Mouse (Mus musculus): ENCODE results near the gene Scn8a. TPM values are rescaled to one million over a fixed set of nuclear protein-coding genes. Genes with fewer than 3 reads are reported as not detected.

Scn8a gene
- polyA plus RNA-seq, 1 experiment from 2014 or later = 12.7 TPM

DNA sequence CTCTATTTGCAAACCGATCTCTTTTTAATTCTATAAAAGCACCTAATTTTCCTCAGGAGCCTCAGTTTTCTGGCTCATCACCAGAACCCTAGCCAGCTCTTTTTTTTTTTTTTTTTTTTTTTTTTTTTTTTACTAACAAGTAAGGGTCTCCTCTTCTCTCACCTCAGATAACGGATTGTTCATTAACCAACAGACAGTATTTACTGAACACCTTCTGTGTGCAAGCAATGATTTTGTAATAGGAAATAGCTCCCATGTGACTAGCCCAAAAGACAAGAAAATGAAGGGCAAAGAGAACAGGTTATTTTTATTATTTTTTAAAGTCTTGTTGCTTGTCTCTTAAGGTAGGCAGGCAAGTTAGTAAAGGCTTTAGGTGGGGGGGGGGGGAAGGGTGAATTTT lies 82.6 kb downstream of the Scn8a start:
- ATAC-seq (ENCODE audit: insufficient read depth, low FRiP score, low TSS enrichment) = no peak
- DNase-seq (ENCODE audit: low spot score) = no peak
- Histone ChIP-seq H3K9me3 (ENCODE audit: control insufficient read depth, low read length) (no peaks in the 10 kb centered on the region), H3K27ac (ENCODE audit: low read depth, low read length) (no peak overlapping the region), H3K4me2 (ENCODE audit: low read depth) (no peak overlapping the region), H3K4me1 (ENCODE audit: control insufficient read depth, insufficient read depth, low read length) (peaks cover 5% of the 10 kb centered on the region; the same call in 1 of the 2 replicates), H3K36me3 (ENCODE audit: control insufficient read depth, insufficient read depth, low read length) (no peaks in the 10 kb centered on the region), H3K4me3 (ENCODE audit: low read depth, low read length) (no peak overlapping the region), H3K27me3 (ENCODE audit: control insufficient read depth, insufficient read depth, low read length) (no peaks in the 10 kb centered on the region), H3K9ac (ENCODE audit: low read length) (no peak overlapping the region)
- 90% methylated on average over 2 of the region's 2 CpGs for WGBS

DNA sequence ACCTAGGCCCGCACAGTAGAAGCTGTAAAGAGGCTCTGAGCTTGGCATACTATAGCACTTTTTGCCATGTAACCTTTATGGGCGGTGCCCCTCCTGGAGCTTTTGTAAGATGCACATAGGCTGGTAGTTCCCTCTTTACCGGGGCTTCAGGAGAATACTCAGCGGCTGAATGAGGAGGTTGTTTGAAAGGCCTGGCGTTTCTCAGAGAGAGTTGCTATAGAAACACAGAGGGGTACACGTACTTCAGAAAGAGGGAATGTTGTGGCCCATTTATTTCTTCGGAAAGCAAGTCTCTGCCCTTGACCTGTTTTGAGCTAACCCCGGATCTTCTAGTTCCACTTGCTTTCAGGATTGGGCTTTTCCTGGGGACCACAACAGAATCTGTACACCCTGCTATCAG lies 83.2 kb downstream of the Scn8a start:
- WGBS = 36% methylated on average over 8 of the region's 8 CpGs
- H3K4me1 ChIP-seq (ENCODE audit: control insufficient read depth, insufficient read depth, low read length) = peaks cover 5% of the 10 kb centered on the region; the same call in 1 of the 2 replicates
- ATAC-seq (ENCODE audit: insufficient read depth, low FRiP score, low TSS enrichment) = no peak

DNA sequence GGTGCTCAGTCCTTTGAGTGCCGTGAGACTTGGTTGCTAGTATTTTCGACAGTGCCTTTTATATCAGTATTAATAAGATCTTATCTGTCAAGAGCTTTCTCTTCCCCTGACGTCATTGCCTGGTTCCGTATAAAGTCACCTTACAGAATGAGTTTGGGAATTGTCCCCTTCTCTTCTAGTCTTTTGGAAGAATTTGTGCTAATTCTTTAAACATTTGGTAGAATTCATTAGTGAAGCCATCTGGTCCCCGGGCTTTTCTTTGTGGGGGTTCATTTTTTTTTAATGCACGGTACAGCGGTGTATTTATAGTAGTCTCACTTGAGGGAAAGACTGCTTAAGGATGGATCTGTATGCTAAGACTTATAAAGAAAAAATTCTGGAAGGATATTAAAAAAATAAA lies 84.3 kb downstream of the Scn8a start:
- WGBS = 78% methylated on average over 7 of the region's 7 CpGs
- H3K36me3 ChIP-seq (ENCODE audit: control insufficient read depth, insufficient read depth, low read length) = no peaks in the 10 kb centered on the region
- no peak for DNase-seq (ENCODE audit: low spot score)
- no peaks in the 10 kb centered on the region for H3K9me3 ChIP-seq (ENCODE audit: control insufficient read depth, low read length)
- peaks cover 5% of the 10 kb centered on the region; the same call in 1 of the 2 replicates for H3K4me1 ChIP-seq (ENCODE audit: control insufficient read depth, insufficient read depth, low read length)
- H3K9ac ChIP-seq (ENCODE audit: low read length) = no peak overlapping the region
- ATAC-seq (ENCODE audit: insufficient read depth, low FRiP score, low TSS enrichment) = no peak
- H3K4me3 ChIP-seq (ENCODE audit: low read depth, low read length) = no peak overlapping the region
- H3K27me3 ChIP-seq (ENCODE audit: control insufficient read depth, insufficient read depth, low read length) = no peaks in the 10 kb centered on the region
- H3K27ac ChIP-seq (ENCODE audit: low read depth, low read length) = no peak overlapping the region
- H3K4me2 ChIP-seq (ENCODE audit: low read depth) = no peak overlapping the region

More for the DNA sequence above, 83.2 kb downstream of the Scn8a start:
- Histone ChIP-seq H3K27ac (ENCODE audit: low read depth, low read length) (no peak overlapping the region), H3K4me2 (ENCODE audit: low read depth) (no peak overlapping the region), H3K9ac (ENCODE audit: low read length) (no peak overlapping the region), H3K36me3 (ENCODE audit: control insufficient read depth, insufficient read depth, low read length) (no peaks in the 10 kb centered on the region), H3K4me3 (ENCODE audit: low read depth, low read length) (no peak overlapping the region), H3K9me3 (ENCODE audit: control insufficient read depth, low read length) (no peaks in the 10 kb centered on the region), H3K27me3 (ENCODE audit: control insufficient read depth, insufficient read depth, low read length) (no peaks in the 10 kb centered on the region)
- DNase-seq (ENCODE audit: low spot score) = no peak

DNA sequence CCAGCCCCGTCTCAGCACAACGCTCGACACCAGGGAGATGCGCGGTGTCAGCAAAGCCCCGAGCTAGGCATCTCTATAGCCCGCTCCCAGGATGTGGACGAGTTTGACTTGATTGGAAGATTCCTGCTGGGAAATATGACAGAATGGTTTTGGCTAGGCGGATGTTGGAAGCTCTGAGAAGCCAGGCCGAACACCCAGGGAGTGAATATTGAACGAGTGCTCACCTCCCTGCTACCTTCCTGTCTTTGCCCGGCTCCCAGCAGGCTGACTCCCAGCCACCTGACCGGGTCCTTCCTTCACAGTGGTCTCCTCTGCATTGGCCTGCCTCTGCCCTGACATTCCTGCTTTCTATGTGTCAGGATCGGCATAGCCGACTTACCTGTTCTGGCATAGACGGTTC lies 85.1 kb downstream of the Scn8a start:
- H3K9ac ChIP-seq (ENCODE audit: low read length) = no peak overlapping the region
- no peak for DNase-seq (ENCODE audit: low spot score)
- H3K9me3 ChIP-seq (ENCODE audit: control insufficient read depth, low read length) = no peaks in the 10 kb centered on the region
- no peak for ATAC-seq (ENCODE audit: insufficient read depth, low FRiP score, low TSS enrichment)
- H3K4me2 ChIP-seq (ENCODE audit: low read depth) = no peak overlapping the region
- H3K27me3 ChIP-seq (ENCODE audit: control insufficient read depth, insufficient read depth, low read length) = no peaks in the 10 kb centered on the region
- no peak overlapping the region for H3K4me3 ChIP-seq (ENCODE audit: low read depth, low read length)
- no peak overlapping the region for H3K27ac ChIP-seq (ENCODE audit: low read depth, low read length)
- no peaks in the 10 kb centered on the region for H3K36me3 ChIP-seq (ENCODE audit: control insufficient read depth, insufficient read depth, low read length)
- WGBS = 82% methylated on average over 16 of the region's 16 CpGs
- peaks cover 5% of the 10 kb centered on the region; the same call in 1 of the 2 replicates for H3K4me1 ChIP-seq (ENCODE audit: control insufficient read depth, insufficient read depth, low read length)

DNA sequence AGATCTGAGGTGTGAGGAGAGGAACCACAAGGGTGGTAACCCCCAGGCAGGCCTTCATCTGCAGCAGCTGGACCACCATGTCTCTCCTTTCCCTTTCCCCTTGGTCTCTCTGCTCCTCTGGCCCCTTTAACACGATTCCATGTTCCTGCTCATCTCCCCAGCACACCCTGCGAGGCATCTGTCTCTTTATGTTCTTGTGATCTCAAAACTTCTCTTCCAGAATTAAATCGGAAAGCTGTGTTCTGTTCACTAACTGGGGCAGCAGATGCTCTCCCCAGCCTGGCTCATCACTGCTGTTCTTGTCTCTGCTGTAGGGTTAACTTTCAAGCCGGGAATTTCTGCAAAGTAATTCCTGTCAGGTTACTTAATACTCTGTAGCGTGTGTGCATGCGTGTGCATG lies 91.3 kb downstream of the Scn8a start:
- no peak overlapping the region for H3K4me2 ChIP-seq (ENCODE audit: low read depth)
- no peaks in the 10 kb centered on the region for H3K27me3 ChIP-seq (ENCODE audit: control insufficient read depth, insufficient read depth, low read length)
- no peaks in the 10 kb centered on the region for H3K36me3 ChIP-seq (ENCODE audit: control insufficient read depth, insufficient read depth, low read length)
- ATAC-seq (ENCODE audit: insufficient read depth, low FRiP score, low TSS enrichment) (no peak), DNase-seq (ENCODE audit: low spot score) (no peak)
- no peak overlapping the region for H3K27ac ChIP-seq (ENCODE audit: low read depth, low read length)
- no peaks in the 10 kb centered on the region for H3K4me1 ChIP-seq (ENCODE audit: control insufficient read depth, insufficient read depth, low read length)
- H3K4me3 ChIP-seq (ENCODE audit: low read depth, low read length) = no peak overlapping the region
- H3K9me3 ChIP-seq (ENCODE audit: control insufficient read depth, low read length) = no peaks in the 10 kb centered on the region
- 93% methylated on average over 6 of the region's 6 CpGs for WGBS
- no peak overlapping the region for H3K9ac ChIP-seq (ENCODE audit: low read length)

DNA sequence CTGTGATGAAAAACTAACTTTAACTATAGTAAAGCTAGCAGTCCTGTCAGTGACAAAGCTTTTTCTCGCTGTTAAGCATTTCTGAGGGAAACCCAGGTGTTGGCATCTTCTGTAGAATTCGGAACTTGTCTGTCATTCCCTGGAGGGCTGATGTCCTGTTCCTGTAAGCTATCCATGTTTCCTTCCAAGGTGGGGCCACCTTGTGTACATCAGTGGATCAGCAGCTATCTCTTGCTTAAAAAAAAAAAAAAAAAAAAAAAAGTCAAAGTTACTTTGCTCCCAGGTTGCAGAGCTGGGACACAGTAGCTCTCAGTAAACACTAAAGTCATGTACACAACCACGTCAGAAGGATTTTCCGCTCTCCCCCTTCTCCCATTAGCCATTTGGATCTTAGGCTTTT lies 91.9 kb downstream of the Scn8a start:
- no peak for DNase-seq (ENCODE audit: low spot score)
- 78% methylated on average over 4 of the region's 4 CpGs for WGBS

DNA sequence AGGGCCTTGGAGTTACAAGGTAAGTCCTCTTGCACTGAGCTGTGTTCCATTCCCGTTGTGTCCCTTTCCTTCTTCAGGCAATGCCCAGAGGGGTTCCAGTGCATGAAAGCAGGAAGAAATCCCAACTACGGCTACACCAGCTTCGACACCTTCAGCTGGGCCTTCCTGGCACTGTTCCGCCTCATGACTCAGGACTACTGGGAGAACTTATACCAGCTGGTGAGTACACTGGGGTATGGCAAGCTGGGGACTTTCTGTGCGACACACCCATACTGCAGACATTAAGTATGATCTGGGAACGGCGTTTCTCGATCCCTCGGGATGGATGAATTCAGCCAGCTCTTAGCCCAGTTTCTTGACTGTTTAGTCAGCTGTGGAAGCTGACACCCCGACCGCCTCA lies 101.8 kb downstream of the Scn8a start:
- Histone ChIP-seq H3K27me3 (ENCODE audit: control insufficient read depth, insufficient read depth, low read length) (no peaks in the 10 kb centered on the region), H3K9ac (ENCODE audit: low read length) (no peak overlapping the region), H3K4me3 (ENCODE audit: low read depth, low read length) (no peak overlapping the region), H3K9me3 (ENCODE audit: control insufficient read depth, low read length) (no peaks in the 10 kb centered on the region), H3K4me1 (ENCODE audit: control insufficient read depth, insufficient read depth, low read length) (no peaks in the 10 kb centered on the region), H3K4me2 (ENCODE audit: low read depth) (no peak overlapping the region), H3K27ac (ENCODE audit: low read depth, low read length) (no peak overlapping the region), H3K36me3 (ENCODE audit: control insufficient read depth, insufficient read depth, low read length) (no peaks in the 10 kb centered on the region)
- 59% methylated on average over 11 of the region's 11 CpGs for WGBS
- ATAC-seq (ENCODE audit: insufficient read depth, low FRiP score, low TSS enrichment) (no peak), DNase-seq (ENCODE audit: low spot score) (no peak)

More for the DNA sequence above, 91.9 kb downstream of the Scn8a start:
- Histone ChIP-seq H3K4me1 (ENCODE audit: control insufficient read depth, insufficient read depth, low read length) (no peaks in the 10 kb centered on the region), H3K27ac (ENCODE audit: low read depth, low read length) (no peak overlapping the region), H3K4me2 (ENCODE audit: low read depth) (no peak overlapping the region), H3K4me3 (ENCODE audit: low read depth, low read length) (no peak overlapping the region), H3K9ac (ENCODE audit: low read length) (no peak overlapping the region), H3K36me3 (ENCODE audit: control insufficient read depth, insufficient read depth, low read length) (no peaks in the 10 kb centered on the region), H3K27me3 (ENCODE audit: control insufficient read depth, insufficient read depth, low read length) (no peaks in the 10 kb centered on the region), H3K9me3 (ENCODE audit: control insufficient read depth, low read length) (no peaks in the 10 kb centered on the region)
- no peak for ATAC-seq (ENCODE audit: insufficient read depth, low FRiP score, low TSS enrichment)

DNA sequence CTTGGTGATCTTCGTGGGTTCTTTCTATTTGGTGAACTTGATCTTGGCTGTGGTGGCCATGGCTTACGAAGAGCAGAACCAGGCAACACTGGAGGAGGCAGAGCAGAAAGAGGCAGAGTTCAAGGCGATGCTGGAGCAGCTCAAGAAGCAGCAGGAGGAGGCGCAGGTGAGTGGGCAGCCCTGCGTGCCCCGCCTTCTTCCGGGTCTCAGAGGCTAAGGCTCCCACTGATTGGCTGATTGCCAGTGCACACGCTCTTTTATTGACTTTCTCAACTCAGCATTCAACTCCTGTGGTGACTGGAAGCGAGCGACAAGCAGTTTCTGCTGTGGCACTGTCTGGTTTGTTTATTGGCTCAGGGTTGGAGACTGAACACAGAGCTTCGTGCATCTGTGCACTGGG lies 103.1 kb downstream of the Scn8a start:
- H3K9ac ChIP-seq (ENCODE audit: low read length) = no peak overlapping the region
- ATAC-seq (ENCODE audit: insufficient read depth, low FRiP score, low TSS enrichment) = no peak
- WGBS = 30% methylated on average over 11 of the region's 11 CpGs
- no peaks in the 10 kb centered on the region for H3K4me1 ChIP-seq (ENCODE audit: control insufficient read depth, insufficient read depth, low read length)
- no peaks in the 10 kb centered on the region for H3K36me3 ChIP-seq (ENCODE audit: control insufficient read depth, insufficient read depth, low read length)
- H3K27me3 ChIP-seq (ENCODE audit: control insufficient read depth, insufficient read depth, low read length) = no peaks in the 10 kb centered on the region
- no peak for DNase-seq (ENCODE audit: low spot score)
- H3K27ac ChIP-seq (ENCODE audit: low read depth, low read length) = no peak overlapping the region
- no peak overlapping the region for H3K4me2 ChIP-seq (ENCODE audit: low read depth)
- H3K4me3 ChIP-seq (ENCODE audit: low read depth, low read length) = no peak overlapping the region
- H3K9me3 ChIP-seq (ENCODE audit: control insufficient read depth, low read length) = no peaks in the 10 kb centered on the region

DNA sequence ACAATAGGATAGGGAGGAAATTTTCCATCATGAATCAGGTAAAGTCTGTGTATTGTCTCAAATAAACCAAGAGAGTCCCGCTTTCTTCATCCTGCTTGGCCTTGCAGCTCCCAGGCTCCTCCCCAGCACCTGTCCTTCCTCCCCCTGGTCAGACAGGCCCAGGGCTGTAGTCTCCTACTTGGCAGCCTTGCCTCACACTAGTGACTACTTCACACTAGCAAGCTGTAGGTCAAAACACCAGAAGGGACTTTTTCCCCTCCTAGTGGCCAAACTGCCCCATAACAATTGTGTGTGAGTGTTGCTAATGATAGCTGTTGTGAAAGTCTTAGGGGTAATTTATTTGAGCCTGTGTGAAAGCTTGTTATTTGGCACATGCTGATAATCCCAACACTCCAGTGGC lies 105.0 kb downstream of the Scn8a start:
- Histone ChIP-seq H3K36me3 (ENCODE audit: control insufficient read depth, insufficient read depth, low read length) (no peaks in the 10 kb centered on the region), H3K27me3 (ENCODE audit: control insufficient read depth, insufficient read depth, low read length) (no peaks in the 10 kb centered on the region), H3K9me3 (ENCODE audit: control insufficient read depth, low read length) (no peaks in the 10 kb centered on the region), H3K4me1 (ENCODE audit: control insufficient read depth, insufficient read depth, low read length) (no peaks in the 10 kb centered on the region), H3K9ac (ENCODE audit: low read length) (no peak overlapping the region), H3K27ac (ENCODE audit: low read depth, low read length) (no peak overlapping the region), H3K4me2 (ENCODE audit: low read depth) (no peak overlapping the region), H3K4me3 (ENCODE audit: low read depth, low read length) (no peak overlapping the region)
- DNase-seq (ENCODE audit: low spot score) (no peak), ATAC-seq (ENCODE audit: insufficient read depth, low FRiP score, low TSS enrichment) (no peak)
- WGBS = 86% methylated on average over 1 of the region's 1 CpGs

All from neural tube, embryonic 11.5 days (tissue).